Mouse (Mus musculus): ENCODE results near the gene Itgae. TPM values are rescaled to one million over a fixed set of nuclear protein-coding genes. Genes with fewer than 3 reads are reported as not detected.

The Itgae gene
- total and polyA plus RNA-seq, 3 experiments: 0.17 to 0.26 (median 0.21) TPM

DNA sequence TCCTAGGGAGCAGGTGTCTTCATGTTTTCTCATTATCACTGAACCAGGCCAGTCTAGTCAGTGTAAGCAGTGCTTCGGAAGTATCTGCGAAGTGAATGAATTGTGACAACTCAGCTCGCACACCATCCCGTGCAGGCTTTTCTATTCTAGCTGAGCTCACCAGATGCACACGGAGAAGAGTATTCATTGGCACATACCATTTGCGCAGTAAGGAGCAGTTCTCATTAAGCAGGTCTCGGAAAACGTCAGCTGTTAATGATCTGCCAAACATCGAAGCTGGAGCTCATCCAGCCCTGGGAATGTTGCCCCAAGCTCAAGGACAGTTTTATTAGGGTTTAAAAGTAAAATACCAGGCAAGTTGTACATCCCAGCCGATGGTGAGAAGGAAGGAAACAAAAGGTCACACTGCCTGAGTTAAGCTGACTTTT is 5.6 kb upstream of the Itgae start:
- TF ChIP-seq CHD2 (IDR thresholded peaks at IDR 0.05; ENCODE audit: low read length) (no peak), MAX (IDR thresholded peaks at IDR 0.05; ENCODE audit: low read length) (no peak), ELF1 (IDR thresholded peaks at IDR 0.05; ENCODE audit: low read depth, low read length) (no peak), TBP (conservative IDR thresholded peaks at IDR 0.05; ENCODE audit: low read depth, low read length) (no peak), E2F4 (IDR thresholded peaks at IDR 0.05; ENCODE audit: insufficient replicate concordance, low read depth, low read length) (no peak), NRF1 (IDR thresholded peaks at IDR 0.05; ENCODE audit: low read depth, low read length) (no peak), GABPA (IDR thresholded peaks at IDR 0.05; ENCODE audit: insufficient replicate concordance, low read depth, low read length) (no peak), MAZ (IDR thresholded peaks at IDR 0.05; ENCODE audit: low read depth, low read length) (no peak), SIN3A (IDR thresholded peaks at IDR 0.05; ENCODE audit: low read length) (no peak)
- Histone ChIP-seq H3K27me3 (replicated peaks) (no peaks in the 10 kb centered on the region), H3K4me2 (ENCODE audit: insufficient read depth, low read depth, poor library complexity, severe bottlenecking) (no peak overlapping the region), H3K36me3 (replicated peaks in 1 of 2; ENCODE audit: control insufficient read depth in 1 of 2, insufficient read depth in 1 of 2, low read length in 1 of 2) (peaks cover 21 to 52% of the 10 kb centered on the region in 2 experiments), H3K4me1 (ENCODE audit: control insufficient read depth in 1 of 2, insufficient read depth in 2 of 2) (peaks cover 0 to 29% of the 10 kb centered on the region in 2 experiments; a peak in 2 of 4 replicates), H3K4me3 (replicated peaks in 1 of 3; ENCODE audit: low read depth in 2 of 3, low read length in 2 of 3, poor library complexity in 1 of 3) (no peak overlapping the region), H3K9ac (ENCODE audit: insufficient read depth, low read depth) (no peak overlapping the region), H3K27ac (ENCODE audit: insufficient read depth, low read depth) (no peak overlapping the region), H3K9me3 (replicated peaks; ENCODE audit: low read length) (no peaks in the 10 kb centered on the region), H3K79me2 (replicated peaks; ENCODE audit: control insufficient read depth, extremely low read depth, insufficient read depth, poor library complexity, severe bottlenecking) (no peaks in the 10 kb centered on the region)
- no peak for DNase-seq (ENCODE audit: extremely low read depth)
- in situ Hi-C loops (cut with MboI; ENCODE audit: low pct_ligation_motif_present, low pct_unique_long_range_greater_than_20kb, low sequenced_read_pairs) (no loop called here), dilution Hi-C loops (cut with MboI; ENCODE audit: extremely low pct_ligation_motif_present, extremely low pct_unique_long_range_greater_than_20kb, low sequenced_read_pairs) (no loop called here)

- Histone ChIP-seq H3K9ac (ENCODE audit: insufficient read depth, low read depth) (no peak overlapping the region), H3K4me1 (ENCODE audit: control insufficient read depth in 1 of 2, insufficient read depth in 2 of 2) (peaks cover 0 to 23% of the 10 kb centered on the region in 2 experiments; a peak in 2 of 4 replicates), H3K79me2 (replicated peaks; ENCODE audit: control insufficient read depth, extremely low read depth, insufficient read depth, poor library complexity, severe bottlenecking) (no peaks in the 10 kb centered on the region), H3K9me3 (replicated peaks; ENCODE audit: low read length) (no peaks in the 10 kb centered on the region), H3K36me3 (replicated peaks in 1 of 2; ENCODE audit: control insufficient read depth in 1 of 2, insufficient read depth in 1 of 2, low read length in 1 of 2) (peaks cover 19 to 46% of the 10 kb centered on the region in 2 experiments), H3K27ac (ENCODE audit: insufficient read depth, low read depth) (no peak overlapping the region), H3K27me3 (replicated peaks) (no peaks in the 10 kb centered on the region), H3K4me3 (replicated peaks in 1 of 3; ENCODE audit: low read depth in 2 of 3, low read length in 2 of 3, poor library complexity in 1 of 3) (no peak overlapping the region), H3K4me2 (ENCODE audit: insufficient read depth, low read depth, poor library complexity, severe bottlenecking) (no peak overlapping the region)
- dilution Hi-C loops (cut with MboI; ENCODE audit: extremely low pct_ligation_motif_present, extremely low pct_unique_long_range_greater_than_20kb, low sequenced_read_pairs): no loop called here
- in situ Hi-C loops (cut with MboI; ENCODE audit: low pct_ligation_motif_present, low pct_unique_long_range_greater_than_20kb, low sequenced_read_pairs): no loop called here
- DNase-seq (ENCODE audit: extremely low read depth): no peak
- no peak for TF ChIP-seq UBTF (IDR thresholded peaks at IDR 0.05; ENCODE audit: low read depth, low read length)
- no peak for TF ChIP-seq MEF2A (IDR thresholded peaks at IDR 0.05; ENCODE audit: borderline replicate concordance, low read depth, low read length)
- no peak for TF ChIP-seq RCOR1 (conservative IDR thresholded peaks at IDR 0.05; ENCODE audit: low read depth, low read length)
- TF ChIP-seq POLR2AphosphoS2 (IDR thresholded peaks at IDR 0.05; ENCODE audit: low read depth, low read length): no peak
- no peak for TF ChIP-seq MAFK (IDR thresholded peaks at IDR 0.05; ENCODE audit: insufficient replicate concordance, low read length)
- TF ChIP-seq ZKSCAN1 (IDR thresholded peaks at IDR 0.05; ENCODE audit: borderline replicate concordance, low read depth, low read length): no peak
- TF ChIP-seq POLR2A (IDR thresholded peaks at IDR 0.05; ENCODE audit: low read depth, low read length): no peak
- no peak for TF ChIP-seq ELF1 (IDR thresholded peaks at IDR 0.05; ENCODE audit: low read depth, low read length)
- TF ChIP-seq CTCF (conservative IDR thresholded peaks at IDR 0.05 in 1 of 2, IDR thresholded peaks at IDR 0.05 in 1 of 2; ENCODE audit: low read depth in 2 of 2, low read length in 2 of 2): no peak
- TF ChIP-seq SIN3A (IDR thresholded peaks at IDR 0.05; ENCODE audit: low read length): no peak
- TF ChIP-seq SMC3 (IDR thresholded peaks at IDR 0.05; ENCODE audit: low read depth, low read length): no peak
These were observed 5.0 kb upstream of the Itgae start for GRCm38 (mm10) chr11:73085391-73085790.

Measured in CH12.LX (cell line).